Mouse (Mus musculus) gastrocnemius, adult 2 months (tissue): ENCODE results near the gene Cnih4. TPM values are rescaled to one million over a fixed set of nuclear protein-coding genes. Genes with fewer than 3 reads are reported as not detected.

Experiments
- DNase-seq: peaks from one replicate; pipeline ENCODE4 v3.0.0; 2022
- H3K27ac ChIP-seq: fragments of 200-600 bp; 2 replicates; pipeline ENCODE4 v1.8.1; 2022; ENCODE audit warnings: mild to moderate bottlenecking
- H3K4me3 ChIP-seq: fragments of 200-600 bp; 2 replicates; pipeline ENCODE4 v1.8.1; 2022; ENCODE audit warnings: mild to moderate bottlenecking, moderate library complexity
- CTCF ChIP-seq: fragments of 200-600 bp; IDR thresholded peaks from 2 replicates; pipeline ENCODE4 v1.8.1; 2022; ENCODE audit warnings: antibody characterized with exemption, mild to moderate bottlenecking, moderate library complexity
- intact Hi-C: fragments of 180-260 bp; cut with DNase I; formaldehyde crosslinking; loops from one replicate; pipeline ENCODE4 v1.15.1; 2025
- total RNA-seq, 2 experiments: library from RNA; stranded (reverse); gene quantifications; 2 replicates each; pipeline ENCODE4 v1.2.3; 2021

Gene Cnih4
- total RNA-seq, 2 experiments from 2014 or later, result 34.6 to 44.2 TPM

DNA sequence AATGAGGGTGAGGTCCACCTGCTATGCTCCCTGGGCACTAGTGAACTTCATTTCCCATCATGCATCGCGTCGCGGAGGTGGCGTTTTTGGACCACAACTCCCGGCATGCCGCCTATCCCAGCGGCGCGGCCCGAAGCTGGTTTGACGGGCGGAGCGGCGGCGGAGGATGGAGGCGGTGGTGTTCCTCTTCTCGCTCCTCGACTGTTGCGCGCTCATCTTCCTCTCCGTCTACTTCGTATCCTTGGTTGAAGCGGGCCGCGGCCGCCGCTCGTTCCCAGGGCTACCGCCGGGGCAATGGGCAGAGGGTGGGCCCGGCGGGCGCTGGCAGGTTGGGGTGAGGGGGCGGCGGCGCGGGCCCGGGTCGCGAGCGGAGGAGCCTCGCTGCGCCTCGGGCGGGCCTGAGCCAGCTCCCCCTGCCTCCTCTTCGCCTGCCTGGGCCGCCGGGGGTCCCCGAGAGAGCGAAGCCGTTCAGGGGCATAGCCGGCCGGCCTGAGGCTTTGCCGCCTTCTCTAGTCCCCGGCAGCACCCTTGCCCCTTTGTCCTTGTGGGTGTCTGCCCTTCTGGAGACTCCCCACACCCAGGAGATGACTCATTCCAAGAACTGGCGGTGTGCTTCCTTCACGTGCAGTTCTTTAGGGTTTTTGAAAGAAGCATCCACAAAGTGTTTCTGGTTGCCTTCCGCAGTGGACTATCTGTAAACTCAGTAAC is 6.5 kb downstream of the Cnih4 start:
- peak; percentile 92 for DNase-seq
- no peak for TF ChIP-seq CTCF
- Histone ChIP-seq H3K4me3 (peak overlapping the region; percentile 85), H3K27ac (peak overlapping the region; percentile 84)
- intact Hi-C loops, result loop anchor here (5.0 to 10.0 kb wide), 2 partner anchors 81 to 1134 kb away; partner anchors contain the start of gene Degs1

DNA sequence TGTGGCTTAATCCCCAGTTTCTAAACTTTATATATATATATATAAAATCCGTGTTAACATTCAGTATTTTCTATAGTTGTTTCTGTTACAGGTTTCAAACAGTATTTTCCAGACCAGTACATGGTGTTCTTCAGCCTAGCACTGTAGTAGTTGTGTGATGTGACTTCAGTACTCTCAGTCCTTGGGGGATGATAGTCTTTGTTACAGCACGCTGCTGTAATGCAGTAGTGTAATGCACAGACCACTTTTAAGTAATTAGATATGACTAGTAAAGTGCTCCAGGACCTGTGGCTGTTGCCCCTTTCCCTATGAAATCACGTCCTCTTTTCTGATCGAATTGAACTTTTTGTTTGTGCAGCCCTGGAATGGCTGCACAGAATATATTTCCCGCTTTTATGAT is 7.0 kb downstream of the Cnih4 start:
- TF ChIP-seq CTCF, result no peak
- intact Hi-C loops, result loop anchor here (5.0 to 10.0 kb wide), 2 partner anchors 81 to 1133 kb away; partner anchors contain the start of gene Degs1
- peak overlapping the region; percentile 85 for H3K4me3 ChIP-seq
- no peak for DNase-seq
- peak overlapping the region; percentile 84 for H3K27ac ChIP-seq

DNA sequence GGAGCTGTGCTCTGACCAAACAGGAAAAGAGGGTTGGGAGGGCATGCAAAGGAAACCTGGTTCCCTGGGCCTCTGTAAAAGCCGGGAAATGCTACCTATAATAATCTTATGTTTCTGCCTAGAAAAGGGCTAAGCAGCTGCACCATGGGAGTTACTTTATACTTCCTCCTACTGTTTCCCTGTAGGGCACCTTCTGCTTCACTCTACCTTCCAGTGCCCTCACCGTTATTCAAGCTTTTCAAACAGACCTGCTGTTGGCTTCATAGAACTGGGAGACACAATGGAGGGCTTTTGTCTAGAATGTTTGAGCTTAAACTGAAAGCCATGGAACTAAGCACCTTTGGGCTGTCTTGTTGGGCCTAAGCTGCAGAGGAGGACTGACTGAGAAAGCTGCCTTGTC is 23.3 kb downstream of the Cnih4 start:
- no peak overlapping the region for H3K4me3 ChIP-seq
- TF ChIP-seq CTCF, result no peak
- no peak for DNase-seq
- H3K27ac ChIP-seq, result no peak overlapping the region
- intact Hi-C loops, result no loop called here

DNA sequence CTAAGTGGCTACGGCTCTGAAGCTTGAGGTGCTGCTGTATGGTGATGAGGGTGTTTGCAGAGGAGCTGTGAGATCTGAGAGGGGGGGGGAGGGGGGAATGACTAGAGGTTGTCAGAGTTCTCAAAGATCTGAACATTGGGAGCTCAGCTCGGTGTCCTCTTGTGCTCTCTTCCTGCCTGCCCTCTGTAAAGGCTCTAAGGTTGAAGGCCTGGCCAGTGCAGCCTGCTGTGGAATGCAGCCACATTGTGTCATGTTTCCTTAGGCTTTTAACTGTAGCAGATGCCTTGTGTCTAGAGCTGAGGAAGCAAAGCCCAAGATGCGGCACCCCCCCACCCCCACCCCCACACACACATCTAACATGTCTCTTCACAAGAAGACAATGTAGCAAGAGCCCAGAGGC is 23.9 kb downstream of the Cnih4 start:
- Histone ChIP-seq H3K27ac (no peak overlapping the region), H3K4me3 (no peak overlapping the region)
- DNase-seq, result no peak
- intact Hi-C loops, result no loop called here
- TF ChIP-seq CTCF, result no peak

DNA sequence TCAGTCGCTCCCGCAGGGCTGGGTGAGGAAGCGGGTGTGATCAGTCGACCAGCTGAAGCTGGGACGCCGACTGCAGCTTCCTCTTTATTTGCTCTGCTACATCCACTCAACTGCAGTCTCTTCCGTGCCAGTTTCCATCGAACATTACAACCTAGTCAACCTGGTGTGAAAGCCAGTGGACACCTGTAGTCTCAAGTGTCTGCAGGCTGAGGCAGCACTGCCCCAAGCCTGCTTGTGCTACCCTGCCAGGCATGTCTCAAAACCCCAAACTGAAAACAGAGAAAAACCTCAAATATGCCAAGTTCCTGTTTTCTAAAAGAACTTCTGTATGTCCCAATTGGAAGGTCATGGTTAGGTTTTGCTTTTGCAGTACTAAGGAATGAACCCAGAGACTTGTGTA is 25.7 kb downstream of the Cnih4 start:
- Histone ChIP-seq H3K4me3 (no peak overlapping the region), H3K27ac (no peak overlapping the region)
- DNase-seq, result no peak
- intact Hi-C loops, result no loop called here
- TF ChIP-seq CTCF, result no peak

DNA sequence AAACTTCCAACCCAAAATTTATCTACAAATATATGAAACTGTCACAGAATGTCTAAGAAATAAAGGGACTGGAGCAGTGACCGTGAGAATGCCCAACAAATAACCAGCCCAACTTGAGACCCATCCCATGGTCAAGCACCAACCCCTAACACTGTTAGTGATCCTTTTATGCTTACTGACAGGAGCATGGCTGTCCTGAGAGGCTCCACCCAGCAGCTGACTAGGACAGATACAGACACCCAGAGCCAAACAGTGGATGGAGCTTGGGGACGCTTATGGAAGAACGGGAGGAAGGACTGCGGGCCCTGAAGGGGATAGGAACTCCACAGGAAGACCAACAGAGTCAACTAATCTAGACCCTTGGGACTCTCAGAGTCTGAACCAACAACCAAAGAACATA is 44.4 kb downstream of the Cnih4 start:
- DNase-seq, result no peak
- intact Hi-C loops, result no loop called here
- TF ChIP-seq CTCF, result no peak
- Histone ChIP-seq H3K27ac (no peak overlapping the region), H3K4me3 (no peak overlapping the region)

DNA sequence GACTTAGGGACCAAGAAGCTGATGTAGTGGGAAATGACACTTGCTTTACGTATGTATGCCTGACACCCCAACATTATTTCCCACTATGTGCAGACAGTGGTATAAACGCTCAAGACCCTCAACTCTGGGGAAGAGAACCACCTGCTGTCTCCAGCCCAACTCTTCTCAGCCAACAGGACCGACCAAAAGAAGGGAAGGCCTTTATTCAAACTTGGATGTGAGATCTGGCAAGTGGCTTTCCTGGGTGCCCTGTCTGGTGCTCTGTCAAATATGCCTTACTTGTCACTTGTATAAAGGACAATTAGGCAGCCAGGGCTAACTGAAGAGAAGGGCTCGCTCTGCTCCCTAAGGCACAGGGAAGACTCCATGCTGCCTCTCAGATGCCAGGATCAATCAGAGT is 55.0 kb downstream of the Cnih4 start:
- Histone ChIP-seq H3K4me3 (no peak overlapping the region), H3K27ac (no peak overlapping the region)
- no peak for DNase-seq
- intact Hi-C loops, result no loop called here
- TF ChIP-seq CTCF, result no peak

DNA sequence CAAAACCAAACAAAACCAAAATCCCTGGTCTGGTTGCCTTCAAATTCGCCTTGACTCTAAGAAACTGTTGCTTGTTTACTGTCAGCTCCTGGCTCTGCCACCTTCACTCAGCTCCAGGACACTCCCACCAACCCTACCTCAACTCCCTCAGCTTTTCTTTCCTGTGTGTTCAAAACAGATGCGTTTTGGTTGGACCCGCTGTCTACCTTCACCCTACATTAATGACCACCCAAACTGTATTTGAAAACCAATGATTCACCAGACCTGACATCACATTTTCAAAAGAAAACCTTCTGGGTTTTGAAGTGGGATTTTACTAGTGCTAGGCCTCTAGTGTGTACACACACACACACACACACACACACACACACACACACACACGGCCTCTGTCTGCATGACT is 65.7 kb downstream of the Cnih4 start:
- Histone ChIP-seq H3K4me3 (peak overlapping the region; percentile 98), H3K27ac (peak overlapping the region; percentile 99)
- TF ChIP-seq CTCF, result no peak
- intact Hi-C loops, result no loop called here
- DNase-seq, result no peak

DNA sequence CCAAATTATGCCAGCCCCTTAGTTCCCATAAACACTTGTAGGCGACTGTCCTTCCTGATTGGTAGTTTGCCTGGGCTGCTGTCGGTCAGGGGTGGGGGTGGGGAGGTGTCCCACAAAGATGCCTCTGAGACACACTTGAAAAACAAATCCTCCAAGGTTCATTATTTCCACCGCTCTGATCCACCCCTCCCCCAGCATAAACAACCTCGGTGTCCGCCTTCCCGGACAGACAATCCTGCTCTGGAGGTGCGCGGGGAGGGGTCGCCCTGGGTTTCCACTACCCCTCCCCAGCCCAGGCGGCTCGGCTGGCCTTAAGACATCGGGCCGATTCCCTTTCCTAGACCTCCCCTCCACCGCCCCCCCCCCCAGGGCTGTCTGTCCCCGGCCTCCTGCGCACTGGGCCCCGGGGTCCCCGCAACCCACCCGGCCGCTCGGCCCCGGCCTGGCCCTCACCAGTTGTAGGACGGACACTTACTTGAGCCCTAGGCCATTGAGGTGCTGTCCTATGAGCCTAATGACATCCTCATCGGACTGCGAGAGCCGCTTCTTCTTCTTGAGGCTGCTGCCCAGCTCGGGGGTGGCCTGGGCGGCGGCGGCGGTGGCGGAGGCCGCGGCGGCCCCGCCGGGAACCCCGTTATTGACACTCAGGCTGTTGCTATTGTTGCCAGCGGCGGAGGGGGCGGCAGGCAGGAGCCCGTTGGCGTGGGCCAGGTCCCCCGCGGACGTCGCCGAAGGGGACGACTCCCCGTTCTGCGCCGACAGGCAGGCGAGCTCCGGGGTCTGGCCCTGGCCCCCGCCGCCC is 66.3 kb downstream of the Cnih4 start:
- peak; percentile 62 for DNase-seq
- intact Hi-C loops, result no loop called here
- peak overlapping the region; percentile 99 for H3K27ac ChIP-seq
- H3K4me3 ChIP-seq, result peak overlapping the region; percentile 98
- TF ChIP-seq CTCF, result no peak

DNA sequence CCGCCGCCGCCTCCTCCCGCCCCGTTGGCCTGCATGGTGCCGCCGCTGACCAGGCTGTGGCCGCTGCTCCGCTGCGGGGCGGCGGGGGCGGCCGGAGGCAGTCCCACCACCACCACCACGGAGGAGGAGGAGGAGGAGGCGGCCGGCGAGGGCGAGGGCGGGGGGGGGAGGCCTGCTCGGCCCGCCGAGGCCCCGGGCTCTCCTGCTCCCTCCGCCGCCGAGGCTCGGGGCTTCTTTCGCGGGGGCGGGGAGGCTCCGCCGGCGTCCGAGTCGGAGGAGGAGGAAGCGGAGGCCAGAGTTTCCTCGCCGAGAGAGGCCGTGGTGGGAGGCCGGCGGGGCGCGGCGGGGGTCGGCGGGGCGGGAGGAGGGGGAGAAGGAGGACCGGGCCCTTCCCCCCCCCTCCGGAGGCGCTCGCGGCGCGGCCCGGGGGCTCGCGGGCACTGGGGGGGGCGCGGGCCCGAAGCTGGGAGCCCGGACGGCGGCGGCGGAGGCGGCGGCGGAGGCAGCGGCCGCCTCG is 67.0 kb downstream of the Cnih4 start:
- Histone ChIP-seq H3K27ac (peak overlapping the region; percentile 99), H3K4me3 (peak overlapping the region; percentile 98)
- peak; percentile 59 for DNase-seq
- no peak for TF ChIP-seq CTCF
- intact Hi-C loops, result no loop called here

DNA sequence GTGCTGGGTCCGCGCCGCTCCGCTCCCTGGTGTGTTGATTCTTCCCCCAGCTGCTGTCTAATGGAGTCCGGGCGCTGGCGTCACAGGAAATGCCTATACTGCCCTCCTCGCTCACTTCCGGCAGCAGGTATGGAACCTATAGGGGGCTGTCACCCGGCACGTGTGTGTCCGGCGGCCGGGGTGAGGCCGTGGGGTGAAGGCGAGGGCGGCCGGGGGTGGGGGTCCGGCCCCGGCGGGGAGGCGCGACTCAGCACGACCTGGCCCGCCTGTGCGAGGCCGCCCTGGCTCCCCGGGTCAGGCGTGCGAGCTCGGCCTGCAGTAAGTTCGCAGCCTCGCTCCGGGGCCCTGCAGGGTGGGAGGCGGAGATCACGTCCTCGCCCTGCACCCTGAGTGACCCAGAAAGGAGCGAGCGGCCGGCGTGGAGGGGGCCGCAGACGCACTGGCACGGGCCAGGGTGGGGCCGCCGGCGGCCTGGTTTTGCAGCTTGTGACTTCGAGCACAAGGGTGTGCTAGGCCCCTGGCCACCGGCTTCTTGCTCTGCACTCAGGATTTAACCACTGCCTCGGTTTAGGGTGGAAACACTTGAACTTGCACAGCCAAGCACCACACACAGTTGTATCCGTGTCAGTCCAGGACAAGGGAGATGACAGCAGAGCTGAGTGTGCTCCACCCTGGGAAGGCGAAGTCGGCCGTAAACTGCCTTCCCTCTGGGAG is 67.6 kb downstream of the Cnih4 start, which contains the start of gene Wdr26:
Gene Wdr26, minus strand, starts transcription at position 82 of the 714 bp plus-strand sequence.
- peak; percentile 85 for DNase-seq
- Histone ChIP-seq H3K4me3 (peak within 1 kb of the TSS; percentile 98), H3K27ac (peak within 1 kb of the TSS; percentile 99)
- intact Hi-C loops, result loop anchor here (2.0 kb wide), 1 partner anchor 17 kb away; no protein-coding TSS in a partner anchor
- TF ChIP-seq CTCF, result peak; percentile 20

DNA sequence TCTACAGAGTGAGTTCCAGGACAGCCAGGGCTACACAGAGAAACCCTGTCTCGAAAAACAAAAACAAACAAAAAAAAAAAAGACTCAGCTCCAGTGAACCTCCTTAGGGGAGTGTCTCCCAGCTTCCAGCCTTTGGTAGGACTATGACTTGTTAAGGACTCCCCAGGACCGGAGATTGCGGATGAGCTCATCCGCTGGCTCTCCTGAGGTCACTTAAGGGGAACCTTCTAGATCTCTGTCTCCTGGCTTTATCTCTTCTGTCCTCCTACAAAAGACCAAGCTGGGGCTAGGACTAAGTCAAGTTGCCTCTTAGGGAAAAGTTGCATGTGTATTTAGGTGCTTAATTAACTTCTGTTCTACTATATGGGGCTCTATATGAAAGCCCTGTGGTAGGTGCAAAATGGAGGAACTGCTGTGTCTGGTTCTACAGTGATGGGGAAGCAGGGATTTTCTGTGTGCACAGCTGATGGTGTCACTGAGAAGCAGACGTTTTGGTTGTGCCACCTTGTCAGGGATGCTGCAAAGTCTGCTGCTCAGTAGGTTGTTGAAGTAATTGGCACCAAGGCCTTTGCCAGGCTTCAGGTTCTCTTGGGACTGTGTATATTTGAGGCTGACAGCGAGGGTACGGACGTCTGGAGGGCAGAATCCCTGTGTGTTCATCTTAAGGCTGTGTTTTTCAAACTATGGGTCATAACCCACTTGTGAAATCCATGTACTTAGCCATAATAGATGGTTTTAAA is 70.0 kb downstream of the Cnih4 start:
- no peak for TF ChIP-seq CTCF
- Histone ChIP-seq H3K4me3 (no peak overlapping the region), H3K27ac (no peak overlapping the region; the same call in 1 of the 2 replicates)
- no peak for DNase-seq
- intact Hi-C loops, result no loop called here
